Mouse (Mus musculus) frontal cortex, adult 2 months (tissue): Measurements from ENCODE around the gene Klre1. TPM values are rescaled to one million over a fixed set of nuclear protein-coding genes. Genes with fewer than 3 reads are reported as not detected.

ENCODE experiments used
- DNase-seq, 2 experiments: peaks; one replicate each; pipeline ENCODE4 v3.0.0; 2022; ENCODE audit warnings: low spot score in 1 of 2; ENCODE audit errors: extremely low spot score in 1 of 2
- polyA plus RNA-seq: library from polyadenylated mRNA; depleted of rRNA; stranded (reverse); fragments of >200 nt; gene quantifications from 2 replicates; pipeline ENCODE4 v1.2.3, GENCODE M21; 2012; rRNA removed

The Klre1 gene
- polyA plus RNA-seq, result 0.38 and 0.53 TPM in 2 replicates

- no peak for DNase-seq
These were observed at the start of gene Klre1 for GRCm38 (mm10) chr6:129577605-129578004. Gene Klre1, plus strand, starts transcription at chr6:129577905.

- DNase-seq, result no peak
These were observed 48.1 kb upstream of the Klre1 start for GRCm38 (mm10) chr6:129529605-129530004.

- DNase-seq, result no peak
These were observed 47.4 kb upstream of the Klre1 start for GRCm38 (mm10) chr6:129530261-129530660.

GRCm38 (mm10) chr6:129532556-129532941 lies 45.2 kb upstream of the Klre1 start:
- DNase-seq, result no peak

- DNase-seq, result peak; percentile 65 to 90
These were observed 44.5 kb upstream of the Klre1 start, which contains the start of gene Gabarapl1 for GRCm38 (mm10) chr6:129532942-129533860. Gene Gabarapl1, plus strand, starts transcription at chr6:129533160.

- peak in 1 of 2 experiments; percentile 52 for DNase-seq
These were observed 43.6 kb upstream of the Klre1 start for GRCm38 (mm10) chr6:129534057-129534456.

GRCm38 (mm10) chr6:129534627-129535190 lies 43.0 kb upstream of the Klre1 start:
- no peak for DNase-seq

- DNase-seq, result no peak
These were observed 42.0 kb upstream of the Klre1 start for GRCm38 (mm10) chr6:129535723-129536122.

GRCm38 (mm10) chr6:129538555-129538954 lies 39.1 kb upstream of the Klre1 start:
- no peak for DNase-seq

GRCm38 (mm10) chr6:129541931-129542330 lies 35.8 kb upstream of the Klre1 start:
- DNase-seq, result no peak

GRCm38 (mm10) chr6:129542540-129542939 lies 35.2 kb upstream of the Klre1 start:
- no peak for DNase-seq

- DNase-seq, result peak in 1 of 2 experiments; percentile 90
These were observed 33.7 kb upstream of the Klre1 start for GRCm38 (mm10) chr6:129543709-129544606.

- no peak for DNase-seq
These were observed 30.4 kb upstream of the Klre1 start for GRCm38 (mm10) chr6:129547277-129547676.

- no peak for DNase-seq
These were observed 29.7 kb upstream of the Klre1 start for GRCm38 (mm10) chr6:129548009-129548408.

GRCm38 (mm10) chr6:129557298-129558023 lies 20.2 kb upstream of the Klre1 start:
- no peak for DNase-seq

GRCm38 (mm10) chr6:129558946-129559640 lies 18.6 kb upstream of the Klre1 start:
- peak in 1 of 2 experiments; percentile 80 for DNase-seq

- DNase-seq, result no peak
These were observed 18.1 kb upstream of the Klre1 start for GRCm38 (mm10) chr6:129559641-129560027.

- DNase-seq, result no peak
These were observed 12.4 kb upstream of the Klre1 start for GRCm38 (mm10) chr6:129565257-129565656.

- peak in 1 of 2 experiments; percentile 25 for DNase-seq
These were observed 2.4 kb upstream of the Klre1 start for GRCm38 (mm10) chr6:129575315-129575714.
